Mouse (Mus musculus): Measurements from ENCODE around the gene Tmem150c. TPM values are rescaled to one million over a fixed set of nuclear protein-coding genes. Genes with fewer than 3 reads are reported as not detected.
A peak's percentile ranks its signal among the peaks of the same experiment; 100 is the strongest.

Tmem150c gene
- 18.0 and 20.6 TPM in 2 replicates for polyA plus RNA-seq (2015; fragmentation: Nextera tagmentation; extraction: Ambion mirVana)

- WGBS, result 10% methylated on average over 6 of the region's 6 CpGs
Measured at GRCm38 (mm10) chr5:100159638-100159973, at the start of gene Tmem150c. Gene Tmem150c (minus strand): TSS chr5:100159808.

GRCm38 (mm10) chr5:100209093-100209492 is 49.5 kb upstream of the Tmem150c start:
- no peaks in the 10 kb centered on the region for H3K9me3 ChIP-seq (ENCODE audit: low read length)
- ATAC-seq (ENCODE audit: low FRiP score, low TSS enrichment), result no peak
- H3K4me3 ChIP-seq (ENCODE audit: low read length), result no peak overlapping the region
- no peaks in the 10 kb centered on the region for H3K27me3 ChIP-seq (ENCODE audit: insufficient read depth, low read length)
- no peak overlapping the region for H3K4me2 ChIP-seq (replicated peaks; ENCODE audit: low read depth, low read length)
- H3K9ac ChIP-seq (replicated peaks; ENCODE audit: low read length), result no peak overlapping the region
- 65% methylated on average over 7 of the region's 7 CpGs for WGBS
- no peaks in the 10 kb centered on the region for H3K4me1 ChIP-seq (ENCODE audit: insufficient read depth, low read length)
- H3K27ac ChIP-seq (ENCODE audit: low read length), result no peak overlapping the region
- H3K36me3 ChIP-seq (ENCODE audit: insufficient read depth, low read length), result no peaks in the 10 kb centered on the region

More at GRCm38 (mm10) chr5:100159638-100159973, at the start of gene Tmem150c:
- Histone ChIP-seq H3K9ac (replicated peaks; ENCODE audit: low read length) (peak within 1 kb of the TSS; percentile 77), H3K4me1 (ENCODE audit: insufficient read depth, low read length) (peaks cover 21% of the 10 kb centered on the region; the same call in 1 of the 2 replicates), H3K27ac (ENCODE audit: low read length) (peak within 1 kb of the TSS; percentile 71), H3K4me2 (replicated peaks; ENCODE audit: low read depth, low read length) (peak within 1 kb of the TSS; percentile 94), H3K9me3 (ENCODE audit: low read length) (no peaks in the 10 kb centered on the region), H3K27me3 (ENCODE audit: insufficient read depth, low read length) (peaks cover 11% of the 10 kb centered on the region; the same call in 1 of the 2 replicates), H3K36me3 (ENCODE audit: insufficient read depth, low read length) (no peaks in the 10 kb centered on the region), H3K4me3 (ENCODE audit: low read length) (peak within 1 kb of the TSS; percentile 65)
- 0 out of 2 replicates have a peak, but pooled peaks have one; percentile 16 for ATAC-seq (ENCODE audit: low FRiP score, low TSS enrichment)

- Histone ChIP-seq H3K4me2 (replicated peaks; ENCODE audit: low read depth, low read length) (no peak overlapping the region), H3K4me1 (ENCODE audit: insufficient read depth, low read length) (no peaks in the 10 kb centered on the region), H3K9ac (replicated peaks; ENCODE audit: low read length) (no peak overlapping the region), H3K27ac (ENCODE audit: low read length) (no peak overlapping the region), H3K27me3 (ENCODE audit: insufficient read depth, low read length) (no peaks in the 10 kb centered on the region), H3K4me3 (ENCODE audit: low read length) (no peak overlapping the region), H3K9me3 (ENCODE audit: low read length) (no peaks in the 10 kb centered on the region), H3K36me3 (ENCODE audit: insufficient read depth, low read length) (no peaks in the 10 kb centered on the region)
- peak; percentile 71; the same call in 1 of the 2 replicates for ATAC-seq (ENCODE audit: low FRiP score, low TSS enrichment)
- WGBS, result 37% methylated on average over 6 of the region's 6 CpGs
Measured at GRCm38 (mm10) chr5:100206675-100207074, 47.1 kb upstream of the Tmem150c start.

- Histone ChIP-seq H3K27me3 (ENCODE audit: insufficient read depth, low read length) (no peaks in the 10 kb centered on the region), H3K9ac (replicated peaks; ENCODE audit: low read length) (no peak overlapping the region), H3K4me3 (ENCODE audit: low read length) (no peak overlapping the region), H3K27ac (ENCODE audit: low read length) (no peak overlapping the region), H3K9me3 (ENCODE audit: low read length) (no peaks in the 10 kb centered on the region), H3K36me3 (ENCODE audit: insufficient read depth, low read length) (no peaks in the 10 kb centered on the region), H3K4me2 (replicated peaks; ENCODE audit: low read depth, low read length) (no peak overlapping the region), H3K4me1 (ENCODE audit: insufficient read depth, low read length) (no peaks in the 10 kb centered on the region)
- ATAC-seq (ENCODE audit: low FRiP score, low TSS enrichment), result peak; percentile 31; the same call in 1 of the 2 replicates
- WGBS, result 82% methylated on average over 9 of the region's 9 CpGs
Measured at GRCm38 (mm10) chr5:100205519-100206189, 46.0 kb upstream of the Tmem150c start.

- H3K9me3 ChIP-seq (ENCODE audit: low read length), result no peaks in the 10 kb centered on the region
- H3K27ac ChIP-seq (ENCODE audit: low read length), result no peak overlapping the region
- no peak overlapping the region for H3K4me2 ChIP-seq (replicated peaks; ENCODE audit: low read depth, low read length)
- no peak for ATAC-seq (ENCODE audit: low FRiP score, low TSS enrichment)
- no peak overlapping the region for H3K4me3 ChIP-seq (ENCODE audit: low read length)
- H3K9ac ChIP-seq (replicated peaks; ENCODE audit: low read length), result no peak overlapping the region
- no peaks in the 10 kb centered on the region for H3K27me3 ChIP-seq (ENCODE audit: insufficient read depth, low read length)
- no peaks in the 10 kb centered on the region for H3K36me3 ChIP-seq (ENCODE audit: insufficient read depth, low read length)
- WGBS, result 64% methylated on average over 5 of the region's 5 CpGs
- peaks cover 10% of the 10 kb centered on the region for H3K4me1 ChIP-seq (ENCODE audit: insufficient read depth, low read length)
Measured at GRCm38 (mm10) chr5:100200805-100201204, 41.2 kb upstream of the Tmem150c start.

- no peak for ATAC-seq (ENCODE audit: low FRiP score, low TSS enrichment)
- no peaks in the 10 kb centered on the region for H3K27me3 ChIP-seq (ENCODE audit: insufficient read depth, low read length)
- no peak overlapping the region for H3K27ac ChIP-seq (ENCODE audit: low read length)
- no peaks in the 10 kb centered on the region for H3K36me3 ChIP-seq (ENCODE audit: insufficient read depth, low read length)
- no peak overlapping the region for H3K4me2 ChIP-seq (replicated peaks; ENCODE audit: low read depth, low read length)
- H3K9ac ChIP-seq (replicated peaks; ENCODE audit: low read length), result no peak overlapping the region
- no peaks in the 10 kb centered on the region for H3K9me3 ChIP-seq (ENCODE audit: low read length)
- WGBS, result 78% methylated on average over 5 of the region's 5 CpGs
- H3K4me1 ChIP-seq (ENCODE audit: insufficient read depth, low read length), result peaks cover 10% of the 10 kb centered on the region
- H3K4me3 ChIP-seq (ENCODE audit: low read length), result no peak overlapping the region
Measured at GRCm38 (mm10) chr5:100200296-100200695, 40.7 kb upstream of the Tmem150c start.

- H3K27me3 ChIP-seq (ENCODE audit: insufficient read depth, low read length), result no peaks in the 10 kb centered on the region
- H3K36me3 ChIP-seq (ENCODE audit: insufficient read depth, low read length), result no peaks in the 10 kb centered on the region
- H3K9me3 ChIP-seq (ENCODE audit: low read length), result no peaks in the 10 kb centered on the region
- H3K27ac ChIP-seq (ENCODE audit: low read length), result no peak overlapping the region
- H3K4me3 ChIP-seq (ENCODE audit: low read length), result no peak overlapping the region
- no peak overlapping the region for H3K9ac ChIP-seq (replicated peaks; ENCODE audit: low read length)
- 53% methylated on average over 7 of the region's 7 CpGs for WGBS
- no peak overlapping the region for H3K4me2 ChIP-seq (replicated peaks; ENCODE audit: low read depth, low read length)
- ATAC-seq (ENCODE audit: low FRiP score, low TSS enrichment), result no peak
- H3K4me1 ChIP-seq (ENCODE audit: insufficient read depth, low read length), result peaks cover 10% of the 10 kb centered on the region
Measured at GRCm38 (mm10) chr5:100199092-100199853, 39.7 kb upstream of the Tmem150c start.

GRCm38 (mm10) chr5:100197476-100197875 is 37.9 kb upstream of the Tmem150c start:
- WGBS, result 75% methylated on average over 9 of the region's 9 CpGs
- Histone ChIP-seq H3K27ac (ENCODE audit: low read length) (no peak overlapping the region), H3K9me3 (ENCODE audit: low read length) (no peaks in the 10 kb centered on the region), H3K4me1 (ENCODE audit: insufficient read depth, low read length) (peaks cover 10% of the 10 kb centered on the region), H3K36me3 (ENCODE audit: insufficient read depth, low read length) (no peaks in the 10 kb centered on the region), H3K9ac (replicated peaks; ENCODE audit: low read length) (no peak overlapping the region), H3K27me3 (ENCODE audit: insufficient read depth, low read length) (no peaks in the 10 kb centered on the region), H3K4me2 (replicated peaks; ENCODE audit: low read depth, low read length) (no peak overlapping the region), H3K4me3 (ENCODE audit: low read length) (no peak overlapping the region)
- ATAC-seq (ENCODE audit: low FRiP score, low TSS enrichment), result no peak

- Histone ChIP-seq H3K4me1 (ENCODE audit: insufficient read depth, low read length) (peaks cover 10% of the 10 kb centered on the region), H3K27ac (ENCODE audit: low read length) (no peak overlapping the region), H3K9ac (replicated peaks; ENCODE audit: low read length) (no peak overlapping the region), H3K27me3 (ENCODE audit: insufficient read depth, low read length) (no peaks in the 10 kb centered on the region), H3K9me3 (ENCODE audit: low read length) (no peaks in the 10 kb centered on the region), H3K36me3 (ENCODE audit: insufficient read depth, low read length) (no peaks in the 10 kb centered on the region), H3K4me3 (ENCODE audit: low read length) (no peak overlapping the region), H3K4me2 (replicated peaks; ENCODE audit: low read depth, low read length) (peak overlapping the region; percentile 18)
- 18% methylated on average over 15 of the region's 15 CpGs for WGBS
- peak; percentile 61 for ATAC-seq (ENCODE audit: low FRiP score, low TSS enrichment)
Measured at GRCm38 (mm10) chr5:100196854-100197431, 37.3 kb upstream of the Tmem150c start.
